Mouse (Mus musculus) neutrophil, adult 5-6 weeks (primary cell): ENCODE results near the gene Gtf2h4. TPM values are rescaled to one million over a fixed set of nuclear protein-coding genes. Genes with fewer than 3 reads are reported as not detected.

ENCODE experiments used
- ATAC-seq: fragments of 151-379, 151-347 bp; 2 replicates; pipeline ENCODE4 v1.8.0; 2017; ENCODE audit warnings: mild to moderate bottlenecking, moderate TSS enrichment; ENCODE audit not compliant: insufficient number of reproducible peaks, poor library complexity, low FRiP score, severe bottlenecking; ENCODE audit errors: extremely low read depth
- total RNA-seq: library from RNA; stranded (forward); fragments of 200-1000 nt; gene quantifications from 2 replicates; pipeline ENCODE4 v1.2.3, GENCODE M21; 2017

The Gtf2h4 gene
- total RNA-seq = 7.0 and 15.5 TPM in 2 replicates

- ATAC-seq = peak; percentile 95
These were observed at the start of gene Gtf2h4 for GRCm38 (mm10) chr17:35673416-35674035. Gtf2h4 (minus strand) TSS chr17:35673739.

- no peak for ATAC-seq
These were observed 48.1 kb upstream of the Gtf2h4 start for GRCm38 (mm10) chr17:35721676-35722075.

DNA sequence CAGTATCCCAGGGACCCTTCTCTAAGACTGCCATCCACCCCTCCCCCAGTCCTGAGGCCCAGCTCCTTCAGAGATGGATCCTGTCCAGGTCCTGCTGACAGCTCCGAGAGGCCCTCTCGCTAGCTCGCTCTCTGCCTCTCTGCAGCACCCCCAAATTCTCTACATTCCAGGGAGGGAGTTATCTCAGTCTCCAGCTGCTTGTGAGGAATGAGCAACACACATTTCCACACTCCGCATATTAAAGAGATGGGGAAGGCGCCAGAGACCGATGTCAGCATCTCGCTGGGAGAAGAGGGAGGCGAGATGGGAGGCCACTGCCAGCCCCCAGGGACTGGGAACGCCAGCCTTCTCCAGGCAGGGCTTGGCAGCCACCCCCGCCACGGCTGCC, 46.8 kb upstream of the Gtf2h4 start:
- no peak for ATAC-seq

DNA sequence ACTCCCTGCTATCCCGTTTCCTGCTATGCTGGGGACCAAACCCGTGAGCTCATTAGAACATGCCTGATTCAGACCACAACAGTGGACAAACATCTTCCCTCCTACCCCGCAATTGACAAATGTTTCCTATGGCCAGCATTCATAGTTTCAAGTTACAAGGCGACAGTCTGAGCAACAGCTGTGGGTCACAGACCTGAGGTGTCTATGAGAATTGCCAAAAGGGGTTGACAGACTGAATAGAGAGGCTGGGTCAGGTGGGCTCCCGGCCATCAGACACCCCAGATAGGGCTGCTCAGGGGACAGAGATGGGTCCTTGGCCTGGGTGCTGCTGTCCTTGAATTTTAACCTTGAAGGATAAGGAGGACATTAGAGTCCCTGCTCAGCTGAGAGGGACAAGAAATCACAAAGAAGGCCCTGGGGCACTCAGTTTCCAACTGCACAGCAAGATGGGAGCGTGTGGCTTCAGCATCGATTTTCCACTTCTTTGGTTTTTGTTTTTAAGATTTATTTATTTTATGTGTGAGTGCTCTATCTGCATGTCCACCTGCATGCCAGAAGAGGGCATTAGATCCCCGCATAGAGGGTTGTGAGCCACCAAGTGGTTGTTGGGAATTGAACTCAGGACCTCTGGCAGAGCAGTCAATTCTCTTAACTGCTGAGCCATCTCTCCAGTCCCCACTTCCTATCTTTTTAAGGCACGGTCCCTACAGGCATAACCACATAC, 46.2 kb upstream of the Gtf2h4 start:
- no peak for ATAC-seq

GRCm38 (mm10) chr17:35717080-35717479, 43.5 kb upstream of the Gtf2h4 start:
- ATAC-seq = no peak

DNA sequence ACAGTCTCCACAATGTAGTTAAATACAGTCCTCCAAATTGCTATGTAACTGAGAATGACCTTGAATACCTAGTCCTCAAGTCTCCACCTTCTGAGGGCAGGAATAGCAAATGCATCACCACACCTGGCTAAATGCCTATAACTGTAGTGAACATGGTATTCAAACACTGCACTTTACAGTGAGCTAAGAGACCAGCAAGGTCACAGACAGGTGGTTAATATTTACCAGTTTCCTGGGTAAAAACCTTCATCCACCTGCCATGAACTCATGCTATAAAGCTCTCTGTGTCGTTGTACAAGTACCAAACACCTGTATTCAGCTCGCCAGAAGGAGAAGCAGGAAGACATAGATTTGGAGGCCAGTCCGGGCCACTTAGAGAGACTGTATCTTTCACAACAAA, 42.6 kb upstream of the Gtf2h4 start:
- no peak for ATAC-seq

DNA sequence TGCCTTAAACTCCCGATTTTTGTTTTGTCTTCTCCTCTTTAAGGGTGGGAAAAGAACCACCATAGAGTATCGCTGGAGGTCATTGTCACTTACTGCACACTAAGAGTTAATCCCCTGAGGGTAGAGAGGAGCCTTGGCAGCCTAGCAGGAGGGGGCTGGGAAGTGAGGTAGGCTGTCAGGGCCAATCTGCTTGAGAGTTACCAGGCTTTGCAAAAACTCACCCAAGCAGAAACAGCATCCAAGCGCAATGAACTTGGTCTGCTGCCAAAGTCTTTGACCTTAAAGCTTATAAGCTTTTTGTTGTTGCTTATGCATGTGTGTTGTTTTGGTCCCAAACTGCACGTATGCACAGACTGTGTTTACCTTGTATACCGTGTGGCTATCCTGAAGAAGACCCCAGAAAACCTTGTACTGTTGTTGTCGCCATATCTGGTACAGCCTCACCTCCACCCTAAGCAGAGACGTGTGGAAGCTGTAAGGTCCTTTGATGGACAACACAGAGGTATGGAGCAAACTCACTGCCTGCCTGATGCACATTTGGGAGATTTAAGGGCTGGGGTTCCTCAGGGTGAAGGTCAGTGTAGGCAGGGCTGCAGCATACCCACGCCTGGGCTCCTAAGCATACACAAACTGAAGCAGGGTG, 37.3 kb upstream of the Gtf2h4 start:
- no peak for ATAC-seq

GRCm38 (mm10) chr17:35708611-35709010, 35.1 kb upstream of the Gtf2h4 start:
- ATAC-seq = no peak

DNA sequence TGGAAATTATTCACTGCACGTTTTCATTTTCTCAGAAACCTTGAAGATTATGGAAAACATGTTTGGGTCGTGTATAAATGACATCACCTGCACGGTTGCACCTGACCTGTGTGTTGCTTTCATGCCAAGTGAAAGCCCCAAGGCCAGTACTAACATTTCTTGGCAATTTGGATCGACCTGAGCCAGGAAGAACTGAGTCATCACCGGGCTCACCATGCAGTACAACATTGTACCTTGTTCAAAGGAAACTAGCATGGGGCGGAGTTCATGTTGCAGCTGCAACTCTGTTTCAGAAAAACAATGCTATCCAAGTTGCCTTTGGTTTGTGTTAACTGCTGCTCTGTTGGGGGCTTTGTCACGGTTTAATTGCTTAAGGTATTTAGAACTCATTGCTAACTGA, 34.4 kb upstream of the Gtf2h4 start:
- ATAC-seq = no peak

DNA sequence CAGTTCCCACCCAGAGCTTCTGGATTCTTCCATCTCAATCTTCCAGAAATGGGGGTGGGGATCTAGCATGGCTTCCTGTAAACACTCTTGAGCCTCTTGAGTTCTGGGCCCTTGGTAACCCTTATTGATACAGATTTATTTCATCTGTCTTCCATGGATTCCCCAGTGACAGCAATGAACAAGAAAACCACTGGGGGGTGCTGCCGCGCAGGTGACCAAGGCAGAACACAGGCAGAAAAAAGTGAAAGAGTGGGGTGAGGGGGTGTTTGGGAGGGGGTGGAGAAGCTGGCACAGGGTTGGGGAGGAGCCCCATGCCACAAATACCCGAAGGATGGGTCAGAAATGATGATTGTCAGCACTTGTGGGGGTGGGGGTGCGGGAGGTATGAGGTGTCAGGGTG, 32.3 kb upstream of the Gtf2h4 start:
- ATAC-seq = no peak

- no peak for ATAC-seq
These were observed 31.3 kb upstream of the Gtf2h4 start, which contains the start of gene Ddr1 for GRCm38 (mm10) chr17:35704621-35705464. Ddr1 (minus strand) TSS chr17:35704621.

- no peak for ATAC-seq
These were observed 30.3 kb upstream of the Gtf2h4 start for GRCm38 (mm10) chr17:35703751-35704271.

- ATAC-seq = no peak
These were observed 29.5 kb upstream of the Gtf2h4 start for GRCm38 (mm10) chr17:35703065-35703464.

GRCm38 (mm10) chr17:35702605-35703004, 29.1 kb upstream of the Gtf2h4 start:
- no peak for ATAC-seq

DNA sequence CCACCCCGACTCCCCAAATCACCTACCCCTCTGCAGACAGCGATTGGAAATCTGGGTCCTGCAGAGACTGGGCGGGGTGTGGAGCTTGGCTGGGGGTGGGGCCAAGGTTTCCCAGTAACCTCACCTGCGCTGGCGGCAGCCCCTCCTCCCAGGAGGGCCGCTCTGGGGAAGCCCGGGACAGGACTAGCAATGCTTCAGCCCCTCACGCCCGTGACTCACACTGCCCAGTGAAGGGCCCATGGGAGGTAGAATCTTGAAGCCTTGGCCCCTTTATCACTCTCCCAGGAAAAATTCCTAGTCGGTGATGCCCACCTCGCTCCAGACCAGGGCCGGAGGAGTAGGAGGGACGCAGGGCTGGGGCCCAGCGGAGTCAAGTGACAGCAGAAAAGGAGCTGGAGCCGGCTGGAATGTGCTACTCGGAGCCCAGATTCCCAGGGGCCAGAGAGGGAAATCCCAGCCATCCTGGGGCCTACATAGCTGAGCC, 28.5 kb upstream of the Gtf2h4 start:
- no peak for ATAC-seq

- ATAC-seq = no peak
These were observed 27.9 kb upstream of the Gtf2h4 start for GRCm38 (mm10) chr17:35701203-35701977.

DNA sequence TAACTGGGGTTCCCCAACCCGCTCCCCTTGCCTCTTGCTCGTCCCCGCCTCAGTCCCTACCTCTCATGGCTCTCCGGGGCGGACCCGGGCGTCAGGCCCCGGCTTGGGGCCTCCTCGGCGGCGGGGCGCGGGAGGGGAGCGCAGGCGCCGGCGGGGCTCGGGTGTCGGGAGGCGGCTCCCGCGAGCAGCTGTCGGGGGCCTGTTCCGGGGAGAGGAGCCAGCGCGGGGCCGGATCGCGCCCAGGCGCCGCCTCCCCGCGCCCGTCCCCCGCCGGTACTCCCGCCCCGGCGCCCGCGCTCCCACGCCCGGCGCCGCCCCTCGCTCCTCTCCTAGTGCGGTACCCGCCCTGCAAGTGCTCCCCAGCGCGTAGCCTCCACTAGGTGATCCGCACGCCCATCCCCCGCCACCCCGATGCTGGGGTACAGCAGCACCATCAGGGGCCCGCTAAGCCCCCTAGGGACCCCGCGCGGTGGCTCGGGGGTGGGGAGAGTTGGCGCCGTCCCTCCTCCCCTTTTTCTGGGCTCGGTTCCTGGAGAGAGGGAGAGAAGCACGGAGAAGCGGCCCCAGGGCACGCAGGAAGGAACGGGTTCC, 26.9 kb upstream of the Gtf2h4 start:
- ATAC-seq = no peak

GRCm38 (mm10) chr17:35699919-35700318, 26.4 kb upstream of the Gtf2h4 start:
- ATAC-seq = no peak
